Mouse (Mus musculus) naive thymus-derived CD4-positive, alpha-beta T cell, adult 2 months (primary cell): ENCODE data around the gene Slc6a3.
A peak's percentile ranks its signal among the peaks of the same experiment; 100 is the strongest.

ENCODE experiments used
- DNase-seq: peaks from one replicate; pipeline ENCODE4 v3.0.0-alpha.2; 2011; ENCODE audit warnings: low read depth

Gene Slc6a3

DNA sequence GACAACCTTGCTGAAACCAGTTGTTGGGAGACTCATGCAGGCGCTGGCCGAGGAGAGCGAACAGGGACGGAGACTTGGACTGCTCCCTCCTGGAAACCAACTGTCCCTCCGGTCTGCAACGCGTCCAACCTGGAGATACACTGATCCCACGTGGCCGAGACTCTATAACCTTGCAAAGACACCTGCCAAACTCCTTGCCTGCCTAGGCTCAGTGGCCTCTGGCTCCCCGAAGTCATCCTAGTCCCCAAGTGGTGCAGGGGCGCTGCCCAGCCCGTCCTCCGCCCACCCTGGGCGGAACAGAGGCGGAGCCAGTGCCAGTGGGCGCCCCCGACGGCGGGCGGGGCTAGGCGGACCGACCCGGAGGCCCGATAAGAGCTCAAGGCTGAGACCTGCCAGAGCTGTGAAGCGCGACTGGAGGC is at the start of gene Slc6a3:
TSS of gene Slc6a3 (plus strand) at position 345 of the 419 bp plus-strand sequence.
- no peak for DNase-seq

DNA sequence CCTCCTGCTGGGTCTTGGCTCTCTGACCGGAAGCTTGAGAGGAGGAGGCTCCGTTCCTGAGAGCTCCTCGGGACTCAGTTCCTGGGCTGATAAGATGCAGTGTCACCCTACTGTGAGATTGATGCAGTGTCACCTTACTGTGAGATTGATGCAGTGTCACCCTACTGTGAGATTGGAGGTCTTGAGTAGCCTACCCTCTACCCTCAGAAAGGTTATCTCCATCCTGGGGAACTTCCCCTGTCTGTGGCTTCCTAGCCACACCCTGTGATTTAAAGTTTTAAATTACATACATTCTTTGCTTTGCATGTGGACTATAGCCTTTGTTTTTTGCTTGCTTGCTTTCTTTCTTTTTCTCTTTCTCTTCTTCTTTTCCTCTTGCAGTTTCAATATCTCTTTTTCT is 48.4 kb upstream of the Slc6a3 start:
- no peak for DNase-seq

DNA sequence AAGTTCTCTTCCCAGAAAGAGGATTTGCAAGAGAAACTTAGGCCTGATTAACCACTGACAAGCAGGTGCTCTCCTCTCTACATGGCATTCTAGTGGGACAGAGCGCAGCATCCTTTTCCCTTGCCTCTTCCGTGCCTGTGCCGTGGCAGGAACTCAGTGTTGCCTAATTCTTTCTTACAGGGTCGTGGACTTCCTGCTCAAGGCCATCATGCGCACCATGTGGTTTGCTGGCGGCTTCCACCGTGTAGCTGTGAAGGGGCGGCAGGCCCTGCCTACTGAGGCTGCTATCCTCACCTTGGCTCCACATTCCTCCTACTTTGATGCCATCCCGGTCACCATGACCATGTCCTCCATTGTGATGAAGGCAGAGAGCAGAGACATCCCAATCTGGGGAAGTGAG is 47.8 kb upstream of the Slc6a3 start:
- no peak for DNase-seq

DNA sequence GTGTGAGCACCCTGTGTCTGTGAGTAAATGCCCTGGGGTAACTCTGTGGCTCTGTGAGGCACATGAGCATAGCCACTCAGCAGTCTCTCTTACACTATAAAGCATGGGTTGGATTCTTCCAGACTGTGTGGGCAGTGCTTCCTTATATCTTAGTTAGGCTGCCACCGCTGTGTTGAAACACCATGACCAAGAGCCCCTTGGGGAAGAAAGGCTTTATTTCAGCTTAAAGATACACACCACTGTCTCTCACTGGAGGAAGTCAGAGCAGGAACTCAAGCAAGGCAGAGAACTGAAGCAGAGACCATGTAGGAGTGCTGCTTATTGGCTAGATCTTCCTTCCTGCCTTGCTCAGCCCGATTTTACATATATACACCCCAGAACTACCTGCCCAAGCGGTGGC is 46.6 kb upstream of the Slc6a3 start:
- DNase-seq = no peak

DNA sequence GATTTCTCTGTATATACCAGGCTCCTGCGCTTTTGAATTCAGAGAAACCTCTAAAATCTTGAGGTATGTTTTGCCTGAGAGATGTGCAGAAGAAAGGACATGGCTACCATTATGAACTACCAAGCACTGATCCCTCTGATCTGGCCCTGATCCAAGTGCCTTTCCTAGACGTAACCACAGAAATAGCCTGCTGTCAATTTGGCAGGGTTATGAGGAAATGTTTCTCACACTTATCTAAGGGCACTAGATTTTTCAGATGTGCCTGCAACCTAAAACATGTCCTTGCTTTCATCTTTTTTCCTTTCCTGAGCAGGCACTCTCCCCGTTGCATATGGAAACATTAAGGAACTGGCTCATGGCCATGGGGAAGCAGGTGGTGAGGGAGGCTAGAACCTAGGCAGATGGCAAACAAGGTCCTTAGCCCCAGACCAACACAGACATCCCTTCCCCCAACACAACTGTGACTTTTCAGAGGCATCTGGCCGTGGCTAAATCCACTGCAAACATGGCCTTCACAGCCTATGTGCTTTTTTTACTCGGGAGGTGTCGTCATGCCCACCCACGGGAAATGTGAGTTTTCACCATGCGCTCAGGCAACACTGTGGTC is 45.9 kb upstream of the Slc6a3 start:
- no peak for DNase-seq

DNA sequence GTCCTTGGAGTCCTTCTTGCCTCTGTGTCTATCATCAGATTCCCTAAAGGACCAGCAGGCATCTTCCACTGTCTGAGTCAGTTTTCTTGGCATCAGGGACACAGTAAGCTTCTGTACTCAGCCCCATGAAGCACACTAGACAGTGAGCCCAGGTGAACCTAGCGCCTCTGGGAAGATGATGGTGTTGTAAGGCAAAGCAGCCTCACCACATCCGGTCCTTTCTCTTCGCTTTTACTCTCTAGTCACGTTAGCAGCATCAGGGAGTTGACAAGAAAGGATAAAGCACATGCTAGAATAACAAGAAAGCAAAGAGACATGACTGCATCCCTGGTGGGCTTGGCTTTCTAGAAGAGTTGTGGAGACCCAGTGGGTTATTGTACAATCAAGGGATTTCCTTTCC is 43.4 kb upstream of the Slc6a3 start:
- DNase-seq = peak; percentile 42

DNA sequence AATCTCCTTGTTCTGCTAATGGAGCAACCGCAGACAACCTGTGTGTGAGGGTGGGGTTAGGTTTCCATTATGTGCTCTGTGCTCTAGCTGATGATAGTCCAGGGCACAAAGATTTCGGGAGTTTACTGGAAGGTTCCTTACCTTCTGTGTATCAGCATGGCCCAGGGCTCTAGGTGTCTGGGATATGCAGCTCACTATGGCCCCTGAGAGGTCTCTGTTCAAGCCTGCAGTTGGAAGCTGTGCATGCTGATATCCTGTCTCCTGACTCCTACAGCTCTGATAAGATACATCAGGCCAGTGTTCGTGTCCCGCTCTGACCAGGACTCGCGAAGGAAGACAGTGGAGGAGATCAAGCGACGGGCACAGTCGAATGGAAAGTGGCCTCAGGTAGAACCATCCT is 42.0 kb upstream of the Slc6a3 start:
- no peak for DNase-seq

DNA sequence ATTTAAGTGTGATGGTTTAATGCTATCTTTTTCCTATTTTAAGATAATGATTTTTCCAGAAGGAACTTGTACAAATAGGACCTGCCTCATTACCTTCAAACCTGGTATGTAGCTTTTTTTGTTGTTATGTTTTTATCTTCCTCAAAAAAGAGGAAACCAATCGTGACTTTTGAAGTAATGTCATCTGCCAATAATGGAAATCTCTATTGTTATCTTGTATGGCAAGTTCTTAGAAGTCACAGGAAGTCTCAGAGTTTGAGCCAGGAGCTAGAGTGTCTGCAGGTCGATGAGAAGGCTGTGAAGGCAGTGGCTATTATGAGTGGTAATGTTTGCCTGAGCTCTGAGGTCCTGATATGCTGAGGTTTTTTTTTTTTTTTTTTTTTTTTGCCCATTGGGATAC is 40.4 kb upstream of the Slc6a3 start:
- peak; percentile 34 for DNase-seq

DNA sequence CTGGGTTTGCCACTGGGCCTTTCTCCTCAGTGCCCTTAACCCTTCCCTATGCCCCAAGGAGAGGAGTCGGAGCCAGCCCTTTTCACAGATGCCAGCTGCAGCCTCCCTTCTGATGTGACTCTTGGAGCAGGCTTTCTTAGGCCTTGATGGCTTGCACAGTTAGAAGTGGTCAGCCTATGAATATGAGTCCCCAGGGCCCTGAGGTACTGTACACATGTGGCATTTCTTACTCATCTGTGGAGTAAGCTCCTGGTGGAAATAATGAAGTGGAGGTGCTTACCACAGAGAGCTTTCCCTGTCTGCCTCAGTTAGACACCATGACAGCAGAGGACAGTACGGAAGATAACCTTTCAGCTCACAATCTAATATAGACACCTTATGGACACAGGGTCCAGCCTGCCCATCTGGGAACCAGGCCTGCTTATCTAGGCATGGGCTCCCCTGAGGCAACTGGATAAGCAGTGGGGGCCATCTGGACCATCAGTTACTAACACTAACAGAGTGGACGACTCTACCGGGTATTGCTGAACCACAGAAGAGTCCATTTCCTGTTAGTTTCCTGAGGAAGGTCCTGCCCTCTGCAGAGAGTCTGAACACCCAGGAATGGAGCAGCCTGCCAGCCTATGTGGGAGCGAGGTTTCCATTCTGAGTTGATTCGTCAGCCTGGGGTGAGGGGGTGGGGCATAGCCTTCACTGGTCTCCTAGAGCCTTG is 36.5 kb upstream of the Slc6a3 start:
- no peak for DNase-seq

DNA sequence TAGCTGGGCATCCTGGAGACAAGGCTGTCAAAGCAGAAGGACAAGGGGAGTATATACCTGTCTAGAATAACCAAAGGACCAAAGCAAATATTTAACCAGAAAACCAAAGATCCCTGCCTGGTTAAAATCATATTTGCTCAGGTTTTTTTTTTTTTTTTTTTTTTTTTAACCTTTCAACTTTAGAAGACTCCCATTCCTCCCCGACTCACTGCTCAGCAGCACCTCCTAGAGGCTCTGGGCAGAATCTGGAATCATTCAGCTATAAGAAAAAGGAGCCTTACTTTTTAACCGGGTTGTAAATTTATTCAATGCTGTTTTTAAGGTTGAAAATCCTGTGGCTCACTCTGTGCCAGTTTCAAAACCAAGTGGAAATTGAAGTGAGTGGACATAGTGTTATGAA is 33.8 kb upstream of the Slc6a3 start:
- peak; percentile 65 for DNase-seq

DNA sequence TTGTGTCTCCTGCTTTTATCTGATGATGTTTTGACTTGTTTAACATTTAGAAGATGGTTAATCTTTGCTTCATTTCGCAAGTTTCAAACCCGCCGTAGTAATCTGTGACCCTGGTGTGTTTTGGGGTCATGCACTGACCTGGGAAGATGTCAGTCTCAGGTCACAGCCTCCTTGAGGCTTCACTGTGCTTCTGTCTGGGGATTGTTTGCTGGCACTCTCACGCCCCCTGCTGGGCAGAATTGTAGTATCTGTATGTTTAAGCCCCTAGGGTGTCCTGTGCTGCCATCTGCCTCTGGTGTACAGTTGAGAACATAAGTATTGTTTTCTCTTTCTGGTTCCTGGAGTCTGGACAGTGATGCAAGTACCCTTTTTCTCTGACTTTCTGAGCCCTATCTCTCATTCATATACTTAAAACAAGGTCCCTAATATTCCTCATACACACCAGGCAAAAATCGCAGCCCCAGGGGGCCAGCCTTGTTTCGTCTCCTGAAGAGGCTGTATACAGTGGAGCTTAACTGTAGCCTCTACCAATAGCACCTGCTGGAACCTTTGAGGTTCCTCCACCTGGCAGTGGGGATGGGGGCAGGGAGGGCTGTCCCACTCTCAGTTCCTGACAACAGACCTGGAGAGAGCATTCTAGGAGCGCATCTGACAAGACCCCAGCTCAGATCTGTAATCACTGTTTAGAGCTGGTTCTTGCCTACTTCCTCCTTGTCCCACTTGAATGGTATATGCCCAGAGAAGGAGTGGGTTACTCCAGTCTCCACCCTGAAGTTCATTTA is 30.7 kb upstream of the Slc6a3 start:
- peak; percentile 89 for DNase-seq

DNA sequence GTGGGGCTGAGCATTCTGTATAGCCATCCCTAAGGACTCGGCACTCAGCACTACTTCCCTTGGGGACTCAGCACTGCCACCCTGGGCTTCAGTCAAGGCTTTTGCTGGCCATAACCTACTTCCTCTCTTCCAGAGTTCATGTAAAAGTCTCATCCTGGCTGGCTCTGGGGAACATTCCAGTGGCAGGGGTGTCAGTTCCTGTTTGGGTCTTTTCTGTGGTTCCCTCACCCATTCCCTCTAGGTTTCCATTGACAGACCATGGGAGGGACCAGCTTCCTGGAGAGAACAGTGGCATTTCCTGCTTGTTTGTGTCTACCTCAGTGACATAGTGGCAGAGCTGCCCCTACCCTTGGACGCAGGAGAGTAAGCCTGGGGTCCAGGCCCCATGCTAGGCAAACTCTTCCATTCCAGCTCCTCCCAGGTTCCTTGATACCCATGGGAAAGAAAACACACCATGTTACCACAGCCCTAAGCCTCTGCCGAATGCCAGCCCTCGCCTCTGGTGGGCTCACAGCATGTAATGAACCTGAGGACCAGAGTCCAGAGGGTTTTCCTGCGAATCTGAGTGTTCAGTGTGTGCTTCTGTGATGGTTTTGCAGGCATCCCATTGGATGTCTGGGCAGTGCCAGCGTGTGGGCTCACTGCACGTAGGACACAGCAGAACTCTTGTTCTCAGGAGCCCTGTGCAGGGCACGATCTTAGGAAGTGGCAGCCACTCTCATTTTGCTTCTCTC is 27.6 kb upstream of the Slc6a3 start:
- DNase-seq = no peak

DNA sequence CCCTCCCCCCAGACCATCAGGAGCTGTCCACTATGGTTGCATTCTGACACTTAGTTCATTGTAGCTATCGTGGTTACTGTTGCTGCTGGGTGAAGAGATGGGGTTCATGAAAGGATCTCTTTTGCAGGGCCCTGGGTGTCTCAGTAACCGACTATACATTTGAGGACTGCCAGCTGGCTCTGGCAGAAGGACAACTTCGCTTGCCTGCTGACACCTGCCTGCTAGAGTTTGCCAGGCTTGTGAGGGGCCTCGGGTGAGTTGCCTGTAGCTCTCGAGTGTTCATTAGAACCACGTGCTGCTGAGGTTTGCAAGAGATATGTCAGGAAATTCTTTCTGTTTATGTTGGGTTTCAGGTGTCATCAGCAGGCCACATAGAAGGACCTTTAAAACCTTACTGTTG is 26.7 kb upstream of the Slc6a3 start:
- DNase-seq = no peak

DNA sequence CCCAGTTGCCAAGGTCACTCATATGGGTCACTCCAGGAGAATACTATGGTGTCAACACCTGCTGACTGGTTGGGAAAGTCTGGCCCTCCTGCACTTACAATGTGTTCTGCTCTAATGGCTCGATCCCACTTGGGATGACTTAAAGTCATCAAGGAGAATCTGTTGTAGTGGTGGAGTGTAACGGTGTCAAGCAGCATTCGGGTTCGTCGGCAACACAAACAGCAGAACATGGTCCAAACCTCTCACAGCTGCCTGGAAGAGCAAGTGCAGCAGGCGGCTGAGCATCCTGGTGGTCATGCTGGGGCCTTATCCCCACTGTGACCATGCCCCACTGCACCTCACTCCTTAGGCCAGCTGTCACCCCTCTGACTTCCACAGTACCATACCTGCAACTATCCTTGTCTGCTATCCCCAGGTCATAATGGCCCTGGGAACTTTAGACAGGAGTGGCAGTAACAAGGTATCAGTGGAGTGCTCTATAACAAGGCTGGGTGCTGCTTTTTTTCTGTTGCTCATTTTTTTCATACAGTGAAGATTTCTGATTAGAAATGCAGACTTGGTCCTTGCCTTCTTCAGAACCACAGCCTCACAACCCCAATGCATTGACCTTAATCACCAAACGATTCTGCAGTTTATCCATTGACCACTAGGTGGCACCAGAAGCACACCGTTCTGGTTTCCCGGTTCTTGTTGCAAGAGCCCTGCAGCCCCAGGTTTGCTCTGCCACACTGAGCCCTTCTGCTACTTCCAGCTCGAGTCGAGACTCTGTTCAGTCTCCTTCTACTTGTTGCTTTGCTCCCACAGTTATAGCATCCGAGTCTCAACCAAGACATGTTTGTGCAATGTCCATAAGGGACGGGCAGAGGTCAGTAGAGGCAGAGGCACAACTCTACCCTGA is 23.5 kb upstream of the Slc6a3 start:
- DNase-seq = peak; percentile 83

DNA sequence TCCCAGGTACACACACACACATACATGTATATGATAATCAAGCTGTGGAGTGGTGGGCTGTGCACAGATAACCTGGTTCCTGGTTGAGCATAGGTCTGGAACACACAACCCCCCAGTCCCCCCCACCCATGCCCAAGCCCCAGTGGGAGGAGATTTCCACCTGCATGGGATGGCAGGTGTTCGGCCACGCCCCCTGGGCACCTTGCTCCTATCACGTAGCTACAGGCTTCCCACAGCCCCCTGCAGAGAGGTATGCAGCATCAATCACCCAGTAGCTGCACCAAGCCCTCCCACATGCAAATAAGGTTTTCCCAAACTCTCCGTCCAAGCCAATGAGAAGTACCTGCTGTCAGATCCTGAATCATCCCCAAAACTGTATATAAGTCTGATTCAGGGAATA is 19.7 kb upstream of the Slc6a3 start:
- DNase-seq = no peak

DNA sequence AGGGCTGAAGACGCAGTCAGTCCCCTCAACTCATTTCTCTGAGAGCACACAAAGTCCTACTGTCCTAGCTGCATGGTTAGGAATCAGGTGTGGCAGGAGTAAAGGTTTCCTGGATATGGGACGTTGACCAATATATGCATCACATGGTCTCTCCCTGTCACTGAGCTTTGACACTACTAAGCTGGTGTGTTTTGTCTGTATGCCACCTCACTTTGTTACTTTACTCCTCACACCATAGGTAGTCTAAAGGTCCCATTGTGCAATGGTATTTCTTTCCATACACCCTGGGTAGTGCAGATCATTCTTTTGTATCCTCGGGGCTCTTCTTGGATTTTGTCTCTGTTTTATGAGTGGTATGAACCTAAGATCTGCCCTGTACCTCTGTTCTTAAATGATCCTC is 2.8 kb upstream of the Slc6a3 start:
- DNase-seq = no peak

DNA sequence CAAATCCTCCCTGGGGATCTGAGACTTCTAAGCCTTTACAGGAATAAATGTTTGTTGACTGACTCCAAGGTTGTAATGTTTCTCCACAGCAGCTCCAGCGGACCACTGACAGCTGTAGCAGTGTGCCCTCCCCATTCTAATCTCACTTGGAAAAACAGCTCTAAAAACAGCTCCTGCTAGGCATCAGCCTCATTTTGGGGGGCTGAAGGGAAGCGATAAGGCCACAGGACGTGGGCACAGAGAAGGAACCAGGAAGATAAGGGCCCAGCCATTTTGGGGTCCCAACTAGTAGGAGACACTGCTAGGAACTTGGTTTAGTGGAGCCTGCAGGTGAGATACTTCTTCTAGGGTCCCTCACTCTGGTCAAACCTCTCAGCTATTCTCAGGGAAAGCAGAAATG is 1.3 kb upstream of the Slc6a3 start:
- no peak for DNase-seq

DNA sequence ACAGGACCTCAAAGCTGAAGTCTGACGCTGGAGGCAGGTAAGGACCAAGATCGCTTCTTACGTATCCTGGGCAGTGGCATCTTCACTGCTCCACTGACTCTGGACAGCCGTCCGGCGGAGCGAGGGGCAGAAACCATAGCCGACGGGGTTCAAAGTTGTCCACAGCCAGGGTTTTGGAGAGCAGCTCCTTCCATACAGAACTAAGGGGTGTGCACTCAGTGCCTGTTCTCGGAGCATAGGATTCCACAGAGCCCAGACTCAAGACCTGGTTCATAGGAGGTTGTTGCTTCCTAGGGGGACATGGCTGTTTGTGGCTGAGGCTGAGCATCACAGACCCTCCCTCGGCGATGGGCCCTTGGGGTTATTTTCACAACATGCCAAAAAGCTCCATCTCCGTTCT is 277 bp downstream of the Slc6a3 start:
- DNase-seq = no peak

DNA sequence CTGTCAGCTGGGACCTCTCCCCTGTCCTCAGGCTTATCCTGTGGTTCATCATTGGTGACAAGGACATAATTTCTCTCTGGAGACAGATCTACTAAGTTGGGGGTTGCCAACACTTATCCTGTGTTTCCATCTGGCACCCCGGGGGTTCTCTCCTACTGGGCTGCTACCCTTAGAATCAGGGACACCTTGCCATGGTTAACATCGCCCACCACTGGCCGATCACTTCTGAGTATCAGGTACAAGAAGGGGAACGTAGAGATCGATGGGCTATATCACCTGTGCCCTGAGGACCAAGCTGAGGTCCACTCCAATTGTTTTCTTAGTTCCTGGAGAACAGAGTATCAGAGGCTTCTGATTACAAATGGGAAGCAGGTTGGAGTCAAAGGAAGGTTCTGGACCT is 27.7 kb downstream of the Slc6a3 start:
- no peak for DNase-seq

DNA sequence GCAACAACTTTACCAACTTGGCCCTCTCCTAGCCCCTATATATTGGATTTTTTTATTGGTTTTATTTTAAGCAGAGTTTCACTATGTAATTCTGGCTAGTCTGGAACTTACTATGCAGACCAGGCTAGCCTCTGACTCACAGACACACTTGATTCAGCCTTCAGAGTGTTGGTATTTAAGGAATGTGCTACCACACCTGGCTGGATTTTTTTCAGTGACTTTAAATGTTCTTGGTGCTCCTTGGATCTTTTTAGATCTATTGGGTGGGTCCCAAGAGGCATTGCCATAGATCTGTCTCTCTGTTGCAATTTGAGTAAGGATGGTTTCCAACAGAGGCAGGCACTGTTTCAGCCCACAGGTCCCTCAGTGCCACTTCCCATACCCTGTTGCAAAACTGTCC is 38.5 kb downstream of the Slc6a3 start:
- DNase-seq = no peak

DNA sequence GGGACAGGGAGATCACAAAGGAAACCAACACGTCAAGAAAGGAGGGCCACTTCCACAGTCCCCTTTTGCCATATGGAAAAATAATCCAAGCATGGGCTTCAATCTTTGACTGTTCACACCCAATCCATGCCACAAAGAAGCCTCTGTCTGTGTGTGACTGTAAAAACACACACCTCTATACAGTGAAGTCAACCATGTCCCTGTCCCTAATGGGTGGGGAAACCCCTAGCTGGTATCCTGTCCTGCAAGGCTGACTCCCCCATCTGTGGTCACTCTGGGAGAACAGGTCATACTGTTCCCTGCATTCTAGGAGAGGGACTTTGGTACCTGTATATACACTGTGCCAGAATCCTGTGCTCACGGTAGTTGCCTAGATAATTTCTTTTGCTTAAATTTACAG is 40.7 kb downstream of the Slc6a3 start:
- no peak for DNase-seq

DNA sequence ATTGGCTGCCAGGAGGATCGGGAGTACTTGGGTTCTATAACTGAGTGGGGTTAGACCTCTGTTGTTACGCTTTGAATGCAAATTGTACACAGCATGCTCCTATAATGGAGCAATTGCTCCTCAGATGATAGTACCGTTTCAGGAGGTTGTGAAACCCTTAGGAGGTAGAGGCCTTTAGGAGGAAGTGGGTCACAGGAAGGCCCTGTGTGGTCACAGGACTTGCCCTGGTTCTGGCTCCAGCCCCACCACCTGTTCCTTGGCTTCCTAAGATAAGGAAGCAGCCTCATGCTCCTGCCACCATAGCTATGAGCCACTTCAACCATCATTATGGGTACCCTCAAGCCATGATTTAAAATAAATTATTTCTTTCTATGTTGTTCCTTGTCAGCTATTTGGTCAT is 54.9 kb downstream of the Slc6a3 start:
- no peak for DNase-seq
